In the genomic region with DNA sequence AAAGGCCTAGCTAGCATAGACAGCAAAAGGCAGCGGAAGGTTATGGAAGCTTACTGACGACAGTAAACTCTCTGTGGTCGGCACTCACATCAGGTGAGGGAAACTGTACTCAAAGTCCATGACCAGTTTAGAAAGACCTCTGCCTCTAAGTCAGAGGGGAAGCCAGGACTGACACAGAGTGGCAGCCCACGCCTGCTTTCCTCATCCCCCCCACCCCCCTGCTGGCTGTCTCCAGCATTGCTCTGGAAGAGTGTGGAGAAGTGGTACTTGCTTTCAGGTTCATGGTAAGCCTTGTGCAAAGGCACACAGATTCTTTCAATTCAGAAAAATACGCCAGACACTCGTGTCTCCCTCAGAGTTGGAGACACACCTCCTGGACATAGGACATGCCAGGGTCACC, we compare ENCODE assay signal across 22 mouse cellular contexts.
DNase-seq lines count a peak whose midpoint lies in the region; ATAC-seq and TF ChIP-seq lines count a peak whose summit lies in the region.
"Had no signal": no experiment of that assay in that cellular context is flagged by ENCODE, and none has a peak within 500 bp of the region (broad histone marks: within the 10 kb centered on the region; RNA-seq: fewer than 3 reads in every experiment).

No protein-coding gene starts in this region.

- dilution Hi-C loops in CH12.LX (cut with MboI; ENCODE audit: extremely low pct_ligation_motif_present, extremely low pct_unique_long_range_greater_than_20kb, low sequenced_read_pairs): no loop called here

- no peak overlapping the region for H3K4me2 ChIP-seq in forebrain, postnatal 0 days (ENCODE audit: low read depth)
- H3K4me2 ChIP-seq in forebrain, embryonic 16.5 days (ENCODE audit: low read length): no peak overlapping the region
- no peak overlapping the region for H3K4me2 ChIP-seq in liver, embryonic 14.5 days (ENCODE audit: low read depth)
- H3K4me2 ChIP-seq in CH12.LX (ENCODE audit: insufficient read depth, low read depth, poor library complexity, severe bottlenecking): no peak overlapping the region
- H3K4me2 ChIP-seq: forebrain, embryonic 13.5 days; heart, embryonic 13.5 days; liver, embryonic 15.5 days; midbrain, embryonic 13.5 days had no signal

- TF ChIP-seq POLR2A in CH12.LX (IDR thresholded peaks at IDR 0.05; ENCODE audit: low read depth, low read length): no peak
- TF ChIP-seq POLR2A in brain, embryonic 14.5 days (IDR thresholded peaks at IDR 0.05; ENCODE audit: borderline replicate concordance, extremely low read depth, insufficient read depth, insufficient read length, poor library complexity, severe bottlenecking): no peak

- no peaks in the 10 kb centered on the region for H3K27me3 ChIP-seq in forebrain, postnatal 0 days (ENCODE audit: insufficient read depth, low read length)
- H3K27me3 ChIP-seq in forebrain, embryonic 16.5 days (replicated peaks; ENCODE audit: control insufficient read depth, insufficient read depth, low read length): no peaks in the 10 kb centered on the region
- H3K27me3 ChIP-seq in liver, embryonic 14.5 days (ENCODE audit: control insufficient read depth, insufficient read depth, low read length): no peaks in the 10 kb centered on the region
- no peaks in the 10 kb centered on the region for H3K27me3 ChIP-seq in CH12.LX (replicated peaks)
- H3K27me3 ChIP-seq: forebrain, embryonic 13.5 days; heart, embryonic 13.5 days; liver, embryonic 15.5 days; midbrain, embryonic 13.5 days had no signal

- H3K36me3 ChIP-seq in forebrain, postnatal 0 days (ENCODE audit: insufficient read depth): peaks cover 7% of the 10 kb centered on the region
- no peaks in the 10 kb centered on the region for H3K36me3 ChIP-seq in forebrain, embryonic 16.5 days (ENCODE audit: control insufficient read depth, insufficient read depth)
- H3K36me3 ChIP-seq in liver, embryonic 14.5 days (replicated peaks; ENCODE audit: control insufficient read depth, insufficient read depth, low read depth): peaks cover 4% of the 10 kb centered on the region
- peaks cover 64 to 95% of the 10 kb centered on the region in 2 experiments for H3K36me3 ChIP-seq in CH12.LX (replicated peaks in 1 of 2; ENCODE audit: control insufficient read depth in 1 of 2, insufficient read depth in 1 of 2, low read length in 1 of 2)

- H3K4me3 ChIP-seq in forebrain, postnatal 0 days (ENCODE audit: low read depth, low read length): no peak overlapping the region
- H3K4me3 ChIP-seq in forebrain, embryonic 16.5 days (replicated peaks; ENCODE audit: low read length): no peak overlapping the region
- H3K4me3 ChIP-seq in liver, embryonic 14.5 days (ENCODE audit: insufficient read depth in 1 of 2, low read depth in 2 of 2, low read length in 2 of 2): no peak overlapping the region
- H3K4me3 ChIP-seq in CH12.LX (replicated peaks in 1 of 3; ENCODE audit: low read depth in 2 of 3, low read length in 2 of 3, poor library complexity in 1 of 3): no peak overlapping the region
- H3K4me3 ChIP-seq: forebrain, embryonic 13.5 days; heart, embryonic 13.5 days; liver, embryonic 15.5 days; midbrain, embryonic 13.5 days had no signal

- ATAC-seq in forebrain, postnatal 0 days: no peak
- no peak for ATAC-seq in forebrain, embryonic 16.5 days
- ATAC-seq in liver, embryonic 14.5 days (ENCODE audit: insufficient read depth): no peak
- ATAC-seq: forebrain, embryonic 13.5 days; hindbrain, embryonic 16.5 days; midbrain, embryonic 13.5 days had no signal

- no peak for TF ChIP-seq EP300 in liver, embryonic 14.5 days (IDR thresholded peaks at IDR 0.05; ENCODE audit: low read depth)
- no peak for TF ChIP-seq EP300 in CH12.LX (IDR thresholded peaks at IDR 0.05; ENCODE audit: low read length)

- no peak overlapping the region for H3K27ac ChIP-seq in forebrain, postnatal 0 days (ENCODE audit: low read depth, low read length)
- no peak overlapping the region for H3K27ac ChIP-seq in forebrain, embryonic 16.5 days (ENCODE audit: low read length)
- no peak overlapping the region for H3K27ac ChIP-seq in liver, embryonic 14.5 days
- H3K27ac ChIP-seq in CH12.LX (ENCODE audit: insufficient read depth, low read depth): no peak overlapping the region
- H3K27ac ChIP-seq: forebrain, embryonic 13.5 days; heart, embryonic 13.5 days; liver, embryonic 15.5 days; macrophage; midbrain, embryonic 13.5 days had no signal

- in situ Hi-C loops in CH12.LX (cut with MboI; ENCODE audit: low pct_ligation_motif_present, low pct_unique_long_range_greater_than_20kb, low sequenced_read_pairs): no loop called here

- TF ChIP-seq CTCF in forebrain, postnatal 0 days (IDR thresholded peaks at IDR 0.05; ENCODE audit: low read depth): peak; percentile 41
- peak; percentile 53 for TF ChIP-seq CTCF in liver, embryonic 14.5 days (IDR thresholded peaks at IDR 0.05; ENCODE audit: low read depth)
- peak; percentile 17 to 36; a peak in 3 of 4 replicates for TF ChIP-seq CTCF in CH12.LX (conservative IDR thresholded peaks at IDR 0.05 in 1 of 2, IDR thresholded peaks at IDR 0.05 in 1 of 2; ENCODE audit: low read depth in 2 of 2, low read length in 2 of 2)
- TF ChIP-seq CTCF in brain, embryonic 14.5 days (IDR thresholded peaks at IDR 0.05; ENCODE audit: borderline replicate concordance, extremely low read depth, insufficient read depth, insufficient read length): peak; percentile 42; the same call in 1 of the 2 replicates

- no peaks in the 10 kb centered on the region for H3K79me2 ChIP-seq in CH12.LX (replicated peaks; ENCODE audit: control insufficient read depth, extremely low read depth, insufficient read depth, poor library complexity, severe bottlenecking)

- TF ChIP-seq RAD21 in CH12.LX (IDR thresholded peaks at IDR 0.05; ENCODE audit: low read depth, low read length): no peak

- DNase-seq in forebrain, postnatal 0 days: no peak
- no peak for DNase-seq in liver, embryonic 14.5 days (ENCODE audit: low read depth in 3 of 3, low spot score in 3 of 3)
- no peak for DNase-seq in liver
- no peak for DNase-seq in CH12.LX (ENCODE audit: extremely low read depth)
- DNase-seq in brain, embryonic 14.5 days (ENCODE audit: low read depth): no peak
- no peak for DNase-seq in cerebellum, postnatal 14 days
- DNase-seq in urinary bladder, postnatal 25 days (ENCODE audit: low spot score): no peak
- DNase-seq: adrenal gland, adult 2 months; cerebellum, postnatal 25 days; heart, postnatal 36 days; kidney, adult 9 months; layer of hippocampus, postnatal 36 days; left cerebral cortex, postnatal 4 days; spleen, adult 18-20 months; thymus, postnatal 25 days had no signal

- no peaks in the 10 kb centered on the region for H3K9me3 ChIP-seq in forebrain, postnatal 0 days (ENCODE audit: low read length)
- no peaks in the 10 kb centered on the region for H3K9me3 ChIP-seq in forebrain, embryonic 16.5 days (ENCODE audit: control insufficient read depth, low read length)
- H3K9me3 ChIP-seq in liver, embryonic 14.5 days (ENCODE audit: control insufficient read depth, low read length): no peaks in the 10 kb centered on the region
- H3K9me3 ChIP-seq in CH12.LX (replicated peaks; ENCODE audit: low read length): no peaks in the 10 kb centered on the region
- H3K9me3 ChIP-seq: forebrain, embryonic 13.5 days; heart, embryonic 13.5 days; liver, embryonic 15.5 days; midbrain, embryonic 13.5 days had no signal

- WGBS in forebrain, postnatal 0 days: 70% methylated on average over 6 of the region's 6 CpGs
- 67% methylated on average over 6 of the region's 6 CpGs for WGBS in forebrain, embryonic 16.5 days
- WGBS in liver, embryonic 14.5 days (ENCODE audit: insufficient replicate concordance): 72% methylated on average over 6 of the region's 6 CpGs

- no peak overlapping the region for H3K9ac ChIP-seq in forebrain, postnatal 0 days
- no peak overlapping the region for H3K9ac ChIP-seq in forebrain, embryonic 16.5 days (replicated peaks; ENCODE audit: low read depth, low read length)
- H3K9ac ChIP-seq in liver, embryonic 14.5 days (replicated peaks): no peak overlapping the region
- no peak overlapping the region for H3K9ac ChIP-seq in CH12.LX (ENCODE audit: insufficient read depth, low read depth)
- H3K9ac ChIP-seq: forebrain, embryonic 13.5 days; heart, embryonic 13.5 days; liver, embryonic 15.5 days; midbrain, embryonic 13.5 days had no signal

- H3K4me1 ChIP-seq in forebrain, postnatal 0 days (ENCODE audit: insufficient read depth): no peaks in the 10 kb centered on the region
- no peaks in the 10 kb centered on the region for H3K4me1 ChIP-seq in forebrain, embryonic 16.5 days (replicated peaks; ENCODE audit: control insufficient read depth, insufficient read depth, low read length)
- H3K4me1 ChIP-seq in liver, embryonic 14.5 days (replicated peaks; ENCODE audit: control insufficient read depth in 2 of 2, insufficient read depth in 2 of 2, low read length in 1 of 2): peaks cover 0 to 9% of the 10 kb centered on the region in 2 experiments; a peak in 2 of 4 replicates
- H3K4me1 ChIP-seq in CH12.LX (ENCODE audit: control insufficient read depth in 1 of 2, insufficient read depth in 2 of 2): no peaks in the 10 kb centered on the region
- H3K4me1 ChIP-seq: forebrain, embryonic 13.5 days; heart, embryonic 13.5 days had no signal

TF ChIP-seq in CH12.LX, 34 proteins besides CTCF, POLR2A, EP300 and RAD21:
- TF ChIP-seq JUND (conservative IDR thresholded peaks at IDR 0.05; ENCODE audit: low read depth, low read length) (no peak), MAZ (IDR thresholded peaks at IDR 0.05; ENCODE audit: low read depth, low read length) (no peak), ZC3H11A (IDR thresholded peaks at IDR 0.05; ENCODE audit: low read depth, low read length) (no peak), BHLHE40 (IDR thresholded peaks at IDR 0.05; ENCODE audit: low read depth, low read length) (no peak), IRF4 (IDR thresholded peaks at IDR 0.05; ENCODE audit: low read depth, low read length) (no peak), NELFE (IDR thresholded peaks at IDR 0.05; ENCODE audit: low read depth, low read length) (no peak), JUN (IDR thresholded peaks at IDR 0.05; ENCODE audit: insufficient read depth, low read depth, low read length) (no peak), ETS1 (conservative IDR thresholded peaks at IDR 0.05; ENCODE audit: low read depth, low read length) (no peak), RCOR1 (conservative IDR thresholded peaks at IDR 0.05; ENCODE audit: low read depth, low read length) (no peak), TBP (conservative IDR thresholded peaks at IDR 0.05; ENCODE audit: low read depth, low read length) (no peak), MYC (IDR thresholded peaks at IDR 0.05; ENCODE audit: low read depth, low read length) (no peak), CHD1 (IDR thresholded peaks at IDR 0.05; ENCODE audit: low read depth, low read length) (no peak), USF1 (IDR thresholded peaks at IDR 0.05; ENCODE audit: low read depth, low read length) (no peak), CHD2 (IDR thresholded peaks at IDR 0.05; ENCODE audit: low read length) (no peak), UBTF (IDR thresholded peaks at IDR 0.05; ENCODE audit: low read depth, low read length) (no peak)
